Mouse (Mus musculus): Measurements from ENCODE around the gene Plac9a.
A peak's percentile ranks its signal among the peaks of the same experiment; 100 is the strongest.
"Not testable (repeated sequence)": the region's sequence is repeated elsewhere in the genome, so short reads cannot be mapped to it uniquely, and the experiment has no call there.

Plac9a gene

GRCm38 (mm10) chr14:25865251-25865650, 37.6 kb downstream of the Plac9a start:
- DNase-seq (ENCODE audit: low spot score in 2 of 2), result peak in 1 of 2 experiments; percentile 32

- no peak for DNase-seq (ENCODE audit: low spot score in 2 of 2)
Observed at GRCm38 (mm10) chr14:25863721-25864120, 39.2 kb downstream of the Plac9a start.

GRCm38 (mm10) chr14:25861771-25862530, 40.9 kb downstream of the Plac9a start:
- DNase-seq (ENCODE audit: low spot score in 2 of 2), result no peak

- no peak for DNase-seq (ENCODE audit: low spot score in 2 of 2)
Observed at GRCm38 (mm10) chr14:25857940-25858339, 45.0 kb downstream of the Plac9a start.

GRCm38 (mm10) chr14:25857168-25857621, 45.7 kb downstream of the Plac9a start:
- DNase-seq (ENCODE audit: low spot score in 2 of 2), result no peak

DNA sequence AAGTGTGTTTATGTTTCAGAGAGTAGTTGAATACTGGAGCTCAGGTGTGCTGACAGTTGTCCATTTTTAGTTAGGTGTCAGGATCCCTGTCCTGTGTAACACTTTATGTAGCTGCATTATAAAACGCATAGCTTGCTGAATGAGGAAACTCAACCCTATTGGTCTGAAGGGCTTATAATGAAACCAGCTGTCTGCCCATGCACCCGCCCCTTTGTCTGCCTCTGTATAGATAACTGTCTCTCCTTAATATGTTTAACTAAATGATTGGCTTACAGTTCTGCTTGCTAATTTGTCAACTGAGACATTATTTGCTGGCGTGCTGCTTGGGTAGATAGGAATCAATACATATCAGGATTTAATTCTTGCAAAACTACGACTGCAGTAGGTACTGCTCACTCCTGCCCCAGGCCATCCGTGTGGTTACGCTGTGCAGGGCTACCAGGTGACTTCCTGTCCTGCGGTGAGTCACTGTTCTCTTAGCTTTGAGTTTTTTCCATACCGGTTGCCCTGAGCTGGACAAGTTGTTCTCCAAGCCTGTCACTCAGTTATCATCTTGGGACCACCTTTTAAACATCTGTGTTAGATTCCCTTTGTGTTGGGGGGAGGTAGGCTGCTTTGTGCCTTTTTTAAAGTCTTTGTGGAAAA, 47.5 kb downstream of the Plac9a start:
- DNase-seq (ENCODE audit: low spot score in 2 of 2), result no peak

DNA sequence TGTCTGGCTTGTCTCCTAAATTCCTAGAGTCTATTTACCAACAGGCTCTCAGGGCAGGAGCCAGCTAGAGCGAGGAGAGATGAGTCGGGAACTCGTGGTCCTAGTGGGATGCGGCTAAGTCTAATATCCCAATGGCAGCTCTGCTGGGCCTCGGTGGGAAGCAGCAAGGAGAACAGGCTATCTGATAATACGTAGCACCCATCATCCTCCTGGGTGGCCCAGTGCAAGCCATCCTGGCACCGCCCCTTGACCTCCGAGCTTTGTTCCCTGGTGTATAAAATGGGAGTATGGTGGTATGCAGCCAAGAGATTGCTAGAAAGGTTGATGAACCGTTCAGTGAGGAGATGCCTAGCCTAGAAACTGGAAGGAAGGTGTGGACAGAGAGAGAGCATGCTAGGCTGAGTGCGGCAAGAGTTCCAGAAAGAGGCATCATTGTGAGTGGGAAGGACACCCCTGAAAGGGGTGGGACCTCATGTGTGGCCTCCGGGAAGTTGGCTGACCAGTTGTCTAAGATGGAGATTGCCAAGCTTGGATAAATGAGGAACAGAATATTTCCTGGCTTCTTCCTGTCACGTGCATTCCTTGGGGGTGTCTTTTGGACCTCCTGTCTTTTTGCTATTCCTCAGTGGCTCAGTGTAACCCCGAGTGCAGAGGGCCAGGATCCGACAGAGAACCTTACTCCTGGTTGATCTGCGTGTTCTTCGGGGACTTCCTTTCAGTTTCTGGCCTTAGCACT, 49.0 kb downstream of the Plac9a start:
- no peak for DNase-seq (ENCODE audit: low spot score in 2 of 2)

DNA sequence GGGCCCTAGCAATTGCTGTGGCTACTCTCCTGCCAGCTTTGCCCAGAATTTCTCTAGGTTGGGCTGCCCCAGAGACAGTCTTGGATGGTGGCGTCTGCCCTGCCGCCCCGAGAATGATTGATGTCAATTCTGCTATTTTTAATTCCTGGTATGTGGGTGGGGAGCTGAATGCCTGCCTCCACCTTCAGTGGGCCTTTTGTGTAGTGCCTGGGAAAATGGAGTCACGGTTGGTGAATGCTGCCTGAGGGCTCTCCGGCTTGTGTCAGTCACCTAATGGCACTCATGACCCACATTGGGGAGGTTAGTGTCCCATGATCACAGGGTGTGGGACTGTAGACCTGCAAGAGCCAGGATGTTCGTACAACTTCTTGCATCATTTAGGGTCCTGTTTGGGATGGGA, 49.6 kb downstream of the Plac9a start:
- no peak for DNase-seq (ENCODE audit: low spot score in 2 of 2)

DNA sequence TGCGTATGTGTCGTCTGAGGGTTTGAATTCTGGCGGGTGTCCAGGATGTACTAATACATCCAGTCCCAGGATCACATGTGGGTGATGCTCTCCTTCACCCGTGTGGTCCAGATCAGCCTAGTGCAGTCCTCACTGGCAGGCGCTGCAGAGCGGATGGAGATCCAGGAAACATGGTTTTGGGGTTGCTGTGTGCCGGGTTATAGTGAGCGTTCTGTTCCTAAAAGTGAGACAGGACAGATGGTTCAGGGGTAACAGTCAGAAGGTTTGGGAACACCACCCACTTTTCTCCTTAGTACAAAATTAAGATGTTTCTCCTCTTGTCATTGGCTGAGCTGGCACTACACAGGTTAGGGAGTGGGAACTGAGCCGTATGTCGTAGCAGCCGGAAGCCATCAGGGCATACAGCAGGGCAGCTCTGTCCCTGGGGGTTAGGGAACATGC, 50.8 kb downstream of the Plac9a start:
- peak in 1 of 2 experiments; percentile 61 for DNase-seq (ENCODE audit: low spot score in 2 of 2)

- DNase-seq (ENCODE audit: low spot score in 2 of 2), result no peak
Observed at GRCm38 (mm10) chr14:25851189-25851588, 51.7 kb downstream of the Plac9a start.

DNA sequence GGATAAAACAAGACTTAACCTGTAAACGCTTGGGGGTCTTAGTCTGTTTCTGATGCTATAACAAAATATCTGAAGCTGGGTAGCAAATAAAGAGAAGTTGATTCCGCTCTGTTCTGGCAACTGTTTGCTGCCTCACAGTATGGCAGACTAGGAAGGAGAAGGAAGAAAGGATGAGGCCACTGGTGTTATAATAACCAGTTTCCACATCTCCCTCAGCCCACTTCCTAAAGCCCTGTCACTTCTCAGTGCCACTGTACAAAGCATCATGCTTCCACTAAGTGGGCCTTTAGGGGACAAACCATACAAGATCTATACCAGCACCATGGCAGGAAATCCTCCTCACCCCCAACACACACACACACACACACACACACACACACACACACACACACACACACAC, 52.5 kb downstream of the Plac9a start:
- DNase-seq (ENCODE audit: low spot score in 2 of 2), result no peak

GRCm38 (mm10) chr14:25848708-25849107, 54.2 kb downstream of the Plac9a start:
- DNase-seq (ENCODE audit: low spot score in 2 of 2), result not testable (repeated sequence)

DNA sequence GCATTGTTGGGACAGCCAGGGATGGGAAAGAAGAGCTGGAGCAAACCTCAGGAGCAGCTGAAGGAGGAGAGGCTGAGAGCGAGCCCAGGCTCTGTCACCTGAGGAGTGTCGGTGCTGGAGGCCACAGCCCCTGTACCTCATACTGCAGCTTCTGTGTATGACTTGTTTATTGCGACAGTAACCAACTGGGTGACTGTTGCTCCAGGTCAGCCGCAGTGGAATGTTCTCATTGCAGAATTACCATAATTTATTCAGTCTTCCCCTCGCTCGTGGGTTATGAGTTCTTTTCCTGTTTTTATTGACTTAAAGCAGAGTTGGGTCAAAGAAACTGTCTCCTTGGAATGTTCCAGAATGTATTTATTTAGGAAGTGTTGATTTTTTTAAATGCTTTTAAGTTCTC, 54.7 kb downstream of the Plac9a start:
- DNase-seq (ENCODE audit: low spot score in 2 of 2), result no peak

DNA sequence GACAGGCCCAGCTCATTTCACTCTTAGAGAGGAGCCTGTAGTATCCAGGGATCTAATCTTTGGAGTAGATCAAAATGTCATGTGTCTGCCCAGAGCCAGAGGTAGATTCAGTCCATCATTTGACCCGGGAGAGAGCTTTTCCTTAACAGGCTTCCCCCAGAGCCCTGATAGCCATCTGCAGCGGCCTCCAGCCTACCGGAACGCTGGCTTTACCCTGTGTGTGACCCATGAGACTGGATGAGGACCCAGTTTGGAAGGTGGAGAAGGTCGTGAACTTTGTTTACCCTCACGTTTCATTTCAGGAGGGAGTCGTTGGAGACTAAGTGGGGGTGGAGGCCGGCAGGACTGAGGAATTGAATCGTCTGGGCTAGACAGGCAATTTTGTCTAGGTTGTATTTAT, 55.2 kb downstream of the Plac9a start:
- DNase-seq (ENCODE audit: low spot score in 2 of 2), result no peak

- no peak for DNase-seq (ENCODE audit: low spot score in 2 of 2)
Observed at GRCm38 (mm10) chr14:25846516-25846915, 56.4 kb downstream of the Plac9a start.

- DNase-seq (ENCODE audit: low spot score in 2 of 2), result no peak
Observed at GRCm38 (mm10) chr14:25845832-25846383, 57.0 kb downstream of the Plac9a start.

DNA sequence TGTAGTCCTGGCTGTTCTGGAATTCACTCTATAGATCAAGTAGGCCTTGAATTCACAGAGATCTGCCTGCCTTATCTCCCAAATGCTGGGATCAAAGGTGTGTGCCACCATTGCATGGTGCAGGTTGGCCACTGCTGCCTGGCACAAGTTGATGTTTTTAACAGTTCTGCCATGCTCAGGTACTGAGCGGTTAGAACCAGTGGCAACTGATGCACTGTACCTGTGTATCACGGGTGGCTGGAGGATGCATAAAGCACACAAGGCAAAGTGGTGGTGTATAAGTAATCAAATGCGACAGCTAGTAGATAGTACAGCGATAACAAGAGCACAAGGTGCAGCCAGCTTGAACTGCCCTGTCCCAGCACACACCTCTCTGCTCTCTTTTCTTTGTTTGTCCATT, 58.5 kb downstream of the Plac9a start:
- no peak for DNase-seq (ENCODE audit: low spot score in 2 of 2)

DNA sequence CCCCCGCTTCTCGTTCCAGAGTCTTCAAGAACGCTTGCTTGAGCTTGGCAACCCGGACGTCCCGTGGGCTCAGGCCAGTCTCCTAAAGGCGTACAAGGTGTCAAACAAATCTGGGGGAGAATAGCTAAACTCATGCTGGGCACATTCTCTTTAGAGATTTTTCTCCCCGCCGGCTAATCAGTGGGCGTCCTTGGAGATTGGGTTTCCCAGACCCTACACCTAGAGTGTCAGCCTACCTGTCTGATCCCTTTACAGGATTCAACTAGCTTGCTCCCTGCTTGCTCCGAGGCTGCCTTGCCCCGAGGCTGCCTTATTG, 60.3 kb downstream of the Plac9a start:
- no peak for DNase-seq (ENCODE audit: low spot score in 2 of 2)

DNA sequence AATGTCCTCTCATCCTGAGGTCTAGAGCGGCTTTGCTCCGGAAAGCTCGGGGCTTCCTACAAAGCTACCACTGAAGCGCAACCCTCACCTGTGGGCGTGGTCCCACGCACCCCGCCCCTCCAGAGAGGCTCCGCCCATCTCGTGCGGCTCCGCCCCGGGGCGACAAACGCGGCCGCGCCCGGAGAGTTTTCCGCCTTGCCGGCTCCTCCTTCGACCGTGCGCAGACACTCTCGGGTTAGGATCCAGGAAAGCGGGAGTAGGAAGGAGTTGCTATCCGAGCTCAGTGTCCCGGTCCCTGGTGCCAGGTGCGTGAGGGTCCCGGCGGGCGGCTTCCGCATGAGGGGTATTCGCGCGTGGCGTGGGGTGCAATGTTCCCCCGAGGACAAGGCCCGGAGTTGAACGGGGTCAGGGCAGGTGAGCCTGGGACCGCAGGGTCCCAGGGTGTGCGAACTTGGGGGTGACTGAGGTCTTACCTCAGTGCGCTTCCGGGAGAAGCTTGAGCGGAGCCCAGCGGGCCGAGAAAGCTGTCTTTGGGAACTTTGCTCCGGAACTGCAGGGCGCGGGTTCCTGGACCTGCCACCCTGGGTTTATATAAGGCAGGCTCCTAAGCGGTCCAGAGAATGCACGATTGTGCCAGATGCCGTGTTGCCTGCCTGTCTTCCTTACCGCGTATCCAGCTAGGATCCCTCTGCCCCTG, 60.8 kb downstream of the Plac9a start, which contains the start of gene Anxa11:
TSS of gene Anxa11 (plus strand) at position 166 of the 697 bp plus-strand sequence.
- peak in 1 of 2 experiments; percentile 51 for DNase-seq (ENCODE audit: low spot score in 2 of 2)

DNA sequence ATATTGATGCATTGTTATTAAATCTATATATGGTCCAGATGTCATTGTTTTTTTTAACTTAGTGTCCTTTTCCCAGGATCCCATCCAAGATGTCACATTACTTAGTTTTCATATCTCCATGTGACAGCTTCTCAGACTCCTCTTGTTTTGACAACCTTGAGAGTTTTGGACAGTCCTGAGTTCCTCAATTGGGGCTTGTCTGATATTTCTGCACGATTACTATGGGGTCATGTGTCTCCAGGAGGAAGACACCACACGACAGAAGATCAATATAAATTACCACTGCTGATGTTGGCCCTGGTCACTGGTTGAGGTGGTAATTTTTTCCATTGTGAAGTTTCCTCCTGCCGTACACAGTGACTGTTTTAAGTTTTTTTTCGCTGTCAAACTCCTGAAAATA, 61.3 kb downstream of the Plac9a start:
- DNase-seq (ENCODE audit: low spot score in 2 of 2), result no peak

GRCm38 (mm10) chr14:25840961-25841360, 61.9 kb downstream of the Plac9a start:
- no peak for DNase-seq (ENCODE audit: low spot score in 2 of 2)

GRCm38 (mm10) chr14:25839791-25840190, 63.1 kb downstream of the Plac9a start:
- DNase-seq (ENCODE audit: low spot score in 2 of 2), result no peak

Measured in right cerebral cortex, postnatal 36 days (tissue).